Mouse (Mus musculus): Measurements from ENCODE around the gene Tnks2. TPM values are rescaled to one million over a fixed set of nuclear protein-coding genes. Genes with fewer than 3 reads are reported as not detected.

Tnks2 gene
- polyA plus RNA-seq, 1 experiment from 2014 or later: 19.0 TPM

DNA sequence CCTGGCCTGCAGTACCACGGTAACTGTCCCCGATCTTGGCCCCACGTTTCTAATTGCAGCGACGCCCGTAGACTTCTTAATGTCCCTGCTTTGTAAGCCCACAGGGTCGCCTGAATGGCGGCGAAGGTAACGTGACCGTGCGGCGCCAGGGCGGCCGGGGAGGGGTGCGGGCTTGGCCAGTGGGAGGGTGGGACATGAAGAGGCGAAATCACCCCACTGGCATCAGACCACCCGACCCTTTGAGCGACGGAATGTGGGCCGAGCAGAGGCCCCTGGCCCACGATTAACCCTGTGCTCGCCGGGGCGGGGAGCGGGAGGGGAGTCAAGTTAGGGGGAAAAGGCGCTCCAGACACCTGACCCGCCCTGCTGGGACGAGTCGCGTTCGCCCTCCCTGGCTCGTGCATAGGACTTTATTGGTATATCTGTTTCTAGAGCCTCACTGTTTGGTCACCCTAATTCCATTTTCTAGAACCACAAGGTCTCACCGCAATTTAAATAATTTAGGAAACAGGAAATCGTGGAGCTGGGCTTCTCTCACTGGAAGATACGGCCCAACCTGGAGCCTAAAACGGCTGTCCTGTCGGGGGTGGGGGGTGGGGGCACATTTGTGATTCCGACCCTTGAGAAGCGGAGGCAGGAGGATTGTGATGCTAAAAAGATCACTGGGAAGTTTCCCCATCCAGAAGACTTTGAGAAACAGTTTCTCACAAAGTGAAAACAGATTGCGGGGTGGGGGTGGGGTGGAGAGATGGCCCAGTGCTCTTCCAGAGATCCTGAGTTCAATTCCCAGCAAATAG is 70.4 kb downstream of the Tnks2 start:
- H3K4me3 ChIP-seq (ENCODE audit: low read length): peak overlapping the region; percentile 41
- no peaks in the 10 kb centered on the region for H3K27me3 ChIP-seq (replicated peaks; ENCODE audit: control insufficient read depth, insufficient read depth, low read length)
- H3K4me1 ChIP-seq (ENCODE audit: control insufficient read depth, insufficient read depth, low read depth, low read length): peaks cover 6% of the 10 kb centered on the region
- H3K9me3 ChIP-seq (ENCODE audit: control insufficient read depth, low read length): no peaks in the 10 kb centered on the region
- ATAC-seq: peak; percentile 93
- H3K36me3 ChIP-seq (ENCODE audit: control insufficient read depth, insufficient read depth, low read length): no peaks in the 10 kb centered on the region
- 2% methylated on average over 40 of the region's 41 CpGs for WGBS
- H3K4me2 ChIP-seq (ENCODE audit: low read length): peak overlapping the region; percentile 60
- H3K27ac ChIP-seq (ENCODE audit: low read depth, low read length): peak overlapping the region; percentile 55
- H3K9ac ChIP-seq (ENCODE audit: low read depth, low read length): peak overlapping the region; percentile 66

- Histone ChIP-seq H3K36me3 (ENCODE audit: control insufficient read depth, insufficient read depth, low read length) (no peaks in the 10 kb centered on the region), H3K27me3 (replicated peaks; ENCODE audit: control insufficient read depth, insufficient read depth, low read length) (peaks cover 2% of the 10 kb centered on the region), H3K27ac (ENCODE audit: low read depth, low read length) (no peak overlapping the region), H3K9me3 (ENCODE audit: control insufficient read depth, low read length) (no peaks in the 10 kb centered on the region), H3K4me1 (ENCODE audit: control insufficient read depth, insufficient read depth, low read depth, low read length) (no peaks in the 10 kb centered on the region; the same call in 1 of the 2 replicates), H3K9ac (ENCODE audit: low read depth, low read length) (no peak overlapping the region), H3K4me3 (ENCODE audit: low read length) (no peak overlapping the region), H3K4me2 (ENCODE audit: low read length) (no peak overlapping the region)
- 84% methylated on average over 3 of the region's 3 CpGs for WGBS
- no peak for ATAC-seq
These were observed 75.1 kb downstream of the Tnks2 start for GRCm38 (mm10) chr19:36909150-36909549.

DNA sequence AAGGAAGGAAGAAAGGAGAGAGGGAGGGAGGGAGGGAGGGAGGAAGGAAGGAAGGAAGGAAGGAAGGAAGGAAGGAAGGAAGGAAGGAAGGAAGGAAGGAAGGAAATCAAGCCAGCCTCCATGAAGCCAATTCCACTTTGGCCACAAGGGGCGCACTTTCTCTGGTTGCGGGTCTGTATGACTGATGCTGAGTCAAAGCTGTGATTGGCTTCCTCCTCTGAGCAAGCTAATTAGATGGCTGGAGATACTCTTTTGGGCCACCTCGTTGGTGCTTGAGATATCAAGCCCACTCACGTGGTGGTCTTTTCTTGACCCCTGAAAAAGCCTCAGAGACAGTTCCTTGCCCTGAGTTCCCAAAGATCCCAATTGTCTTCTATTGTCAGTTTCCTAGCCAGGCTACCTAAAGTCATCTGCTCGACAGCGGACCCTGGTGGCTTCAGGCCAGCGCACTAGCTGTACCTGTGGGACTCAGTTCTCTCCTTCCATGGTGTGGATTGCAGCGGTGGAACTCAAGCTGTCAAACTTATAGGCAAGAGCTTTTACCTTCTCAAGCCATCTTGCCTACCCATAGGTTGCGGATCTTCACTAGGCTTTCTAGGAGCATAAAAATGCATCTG is 75.8 kb downstream of the Tnks2 start:
- no peak overlapping the region for H3K4me3 ChIP-seq (ENCODE audit: low read length)
- no peak for ATAC-seq
- no peaks in the 10 kb centered on the region for H3K4me1 ChIP-seq (ENCODE audit: control insufficient read depth, insufficient read depth, low read depth, low read length)
- no peaks in the 10 kb centered on the region for H3K9me3 ChIP-seq (ENCODE audit: control insufficient read depth, low read length)
- H3K36me3 ChIP-seq (ENCODE audit: control insufficient read depth, insufficient read depth, low read length): no peaks in the 10 kb centered on the region
- no peak overlapping the region for H3K9ac ChIP-seq (ENCODE audit: low read depth, low read length)
- H3K27ac ChIP-seq (ENCODE audit: low read depth, low read length): no peak overlapping the region
- H3K4me2 ChIP-seq (ENCODE audit: low read length): no peak overlapping the region
- peaks cover 2% of the 10 kb centered on the region for H3K27me3 ChIP-seq (replicated peaks; ENCODE audit: control insufficient read depth, insufficient read depth, low read length)
- WGBS: 20% methylated on average over 9 of the region's 9 CpGs

DNA sequence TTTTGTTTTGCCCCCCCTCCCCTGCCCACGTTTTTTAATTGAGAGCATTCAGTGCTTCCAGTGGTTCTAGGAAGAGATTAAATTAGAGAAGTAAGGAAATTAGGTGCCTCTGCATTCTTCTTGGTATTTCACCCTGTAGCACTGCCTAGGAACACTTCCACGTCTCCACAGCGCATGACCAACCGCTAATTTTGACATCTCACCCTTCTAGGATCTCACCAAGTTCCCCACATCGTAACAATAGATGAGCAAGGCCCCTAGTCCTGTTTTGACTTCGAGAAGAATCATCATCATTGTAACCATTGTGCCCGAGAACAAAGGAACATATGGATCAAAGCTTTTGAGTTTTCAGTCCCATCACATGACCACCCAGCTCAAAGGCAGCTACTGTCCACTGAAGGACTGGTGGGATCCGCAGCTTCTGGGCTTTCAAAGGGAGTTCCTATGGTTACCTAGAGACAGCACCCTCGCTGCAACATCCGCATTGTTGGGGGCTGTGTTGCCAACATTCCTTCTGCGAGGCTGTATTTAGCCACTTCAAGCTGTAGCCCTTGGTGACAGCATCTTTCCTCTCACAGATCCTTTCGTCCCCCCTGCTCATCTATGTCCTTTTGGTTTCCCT is 76.5 kb downstream of the Tnks2 start:
- no peaks in the 10 kb centered on the region for H3K4me1 ChIP-seq (ENCODE audit: control insufficient read depth, insufficient read depth, low read depth, low read length)
- no peak overlapping the region for H3K27ac ChIP-seq (ENCODE audit: low read depth, low read length)
- 7% methylated on average over 12 of the region's 12 CpGs for WGBS
- 0 out of 2 replicates have a peak overlapping the region, but pooled peaks have one; percentile 4 for H3K4me2 ChIP-seq (ENCODE audit: low read length)
- H3K9ac ChIP-seq (ENCODE audit: low read depth, low read length): no peak overlapping the region
- no peak overlapping the region for H3K4me3 ChIP-seq (ENCODE audit: low read length)
- H3K9me3 ChIP-seq (ENCODE audit: control insufficient read depth, low read length): no peaks in the 10 kb centered on the region
- peak; percentile 87 for ATAC-seq
- H3K36me3 ChIP-seq (ENCODE audit: control insufficient read depth, insufficient read depth, low read length): no peaks in the 10 kb centered on the region
- peaks cover 2% of the 10 kb centered on the region for H3K27me3 ChIP-seq (replicated peaks; ENCODE audit: control insufficient read depth, insufficient read depth, low read length)

DNA sequence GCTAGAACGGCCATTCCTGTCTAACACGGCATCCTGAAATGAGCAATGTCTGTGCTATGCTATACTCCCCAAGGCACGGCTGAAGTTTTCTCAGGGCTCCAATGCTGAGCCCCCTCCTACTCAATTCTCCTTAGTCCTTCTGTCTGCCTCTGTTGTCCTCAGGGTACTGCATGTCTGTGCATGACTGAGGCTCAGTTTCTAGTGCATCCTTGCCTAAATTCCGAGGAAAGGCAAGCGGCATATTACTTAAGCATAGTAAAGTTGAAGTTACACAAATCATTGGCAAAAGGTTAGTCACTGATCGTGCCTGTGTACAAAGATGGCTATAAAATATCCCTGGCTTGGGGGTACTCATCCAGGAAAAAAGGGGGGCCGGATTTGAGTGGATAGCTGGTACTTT is 79.0 kb downstream of the Tnks2 start:
- Histone ChIP-seq H3K27ac (ENCODE audit: low read depth, low read length) (no peak overlapping the region), H3K36me3 (ENCODE audit: control insufficient read depth, insufficient read depth, low read length) (no peaks in the 10 kb centered on the region), H3K27me3 (replicated peaks; ENCODE audit: control insufficient read depth, insufficient read depth, low read length) (peaks cover 2% of the 10 kb centered on the region), H3K9me3 (ENCODE audit: control insufficient read depth, low read length) (no peaks in the 10 kb centered on the region), H3K4me2 (ENCODE audit: low read length) (no peak overlapping the region), H3K4me3 (ENCODE audit: low read length) (no peak overlapping the region), H3K9ac (ENCODE audit: low read depth, low read length) (no peak overlapping the region), H3K4me1 (ENCODE audit: control insufficient read depth, insufficient read depth, low read depth, low read length) (peaks cover 2% of the 10 kb centered on the region)
- no peak for ATAC-seq
- 70% methylated on average over 7 of the region's 7 CpGs for WGBS

DNA sequence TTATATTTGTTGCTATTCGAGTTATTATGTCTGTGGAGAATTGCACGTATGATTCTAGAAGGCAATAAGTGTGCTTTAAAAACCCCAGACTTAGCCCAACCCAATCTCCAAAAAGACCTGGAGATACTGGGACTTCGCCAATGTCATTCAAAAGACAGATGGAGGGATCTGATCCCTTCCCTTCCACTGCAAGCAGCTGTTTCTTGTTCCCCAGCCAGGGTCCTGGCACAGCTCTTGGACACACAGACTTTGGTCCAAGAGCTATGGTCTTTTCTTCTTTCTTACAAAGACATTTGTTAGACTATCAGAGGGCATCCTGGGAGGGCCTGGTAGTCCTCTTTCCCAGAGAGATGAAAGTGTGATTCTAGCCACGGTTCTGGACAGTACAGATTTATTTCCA is 82.2 kb downstream of the Tnks2 start:
- 74% methylated on average over 4 of the region's 4 CpGs for WGBS
- no peak for ATAC-seq
- H3K27ac ChIP-seq (ENCODE audit: low read depth, low read length): no peak overlapping the region
- no peaks in the 10 kb centered on the region for H3K36me3 ChIP-seq (ENCODE audit: control insufficient read depth, insufficient read depth, low read length)
- H3K9ac ChIP-seq (ENCODE audit: low read depth, low read length): no peak overlapping the region
- H3K9me3 ChIP-seq (ENCODE audit: control insufficient read depth, low read length): no peaks in the 10 kb centered on the region
- no peak overlapping the region for H3K4me3 ChIP-seq (ENCODE audit: low read length)
- H3K27me3 ChIP-seq (replicated peaks; ENCODE audit: control insufficient read depth, insufficient read depth, low read length): peaks cover 2% of the 10 kb centered on the region
- peaks cover 5% of the 10 kb centered on the region for H3K4me1 ChIP-seq (ENCODE audit: control insufficient read depth, insufficient read depth, low read depth, low read length)
- H3K4me2 ChIP-seq (ENCODE audit: low read length): no peak overlapping the region

DNA sequence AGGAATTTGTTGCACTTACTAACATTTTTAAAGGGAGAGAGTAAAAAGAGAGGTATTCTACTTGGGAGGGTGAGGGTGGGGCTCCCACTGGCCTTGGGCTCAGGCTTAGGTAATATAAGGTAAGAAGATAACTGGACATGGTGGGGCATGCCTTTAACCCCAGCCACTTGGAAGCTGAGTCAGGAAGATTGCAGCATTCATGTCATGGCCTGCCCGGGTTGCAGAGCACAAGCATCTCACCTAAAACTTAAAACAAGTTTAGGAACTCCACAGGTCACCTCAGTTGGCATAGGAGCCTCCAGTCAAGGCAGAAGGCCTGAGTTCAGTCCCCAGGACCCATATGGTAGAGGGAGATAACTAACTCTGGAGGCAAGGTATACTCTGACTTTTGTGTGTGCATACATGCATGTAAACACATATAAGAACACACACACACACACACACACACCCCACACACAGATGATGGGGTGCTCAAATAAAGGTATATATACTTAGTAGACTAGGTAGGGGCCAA is 82.9 kb downstream of the Tnks2 start:
- Histone ChIP-seq H3K4me2 (ENCODE audit: low read length) (peak overlapping the region; percentile 12; the same call in 1 of the 2 replicates), H3K4me1 (ENCODE audit: control insufficient read depth, insufficient read depth, low read depth, low read length) (peaks cover 5% of the 10 kb centered on the region), H3K27ac (ENCODE audit: low read depth, low read length) (0 out of 2 replicates have a peak overlapping the region, but pooled peaks have one; percentile 17), H3K36me3 (ENCODE audit: control insufficient read depth, insufficient read depth, low read length) (no peaks in the 10 kb centered on the region), H3K9ac (ENCODE audit: low read depth, low read length) (no peak overlapping the region), H3K27me3 (replicated peaks; ENCODE audit: control insufficient read depth, insufficient read depth, low read length) (peaks cover 2% of the 10 kb centered on the region), H3K4me3 (ENCODE audit: low read length) (no peak overlapping the region), H3K9me3 (ENCODE audit: control insufficient read depth, low read length) (no peaks in the 10 kb centered on the region)
- no peak for ATAC-seq
- 79% methylated on average over 1 of the region's 1 CpGs for WGBS

- under 1% methylated on average over 71 of the region's 85 CpGs for WGBS
- Histone ChIP-seq H3K4me2 (ENCODE audit: low read length) (peak overlapping the region; percentile 77), H3K27me3 (replicated peaks; ENCODE audit: control insufficient read depth, insufficient read depth, low read length) (no peaks in the 10 kb centered on the region), H3K9me3 (ENCODE audit: control insufficient read depth, low read length) (no peaks in the 10 kb centered on the region), H3K9ac (ENCODE audit: low read depth, low read length) (peak overlapping the region; percentile 92), H3K36me3 (ENCODE audit: control insufficient read depth, insufficient read depth, low read length) (no peaks in the 10 kb centered on the region), H3K4me1 (ENCODE audit: control insufficient read depth, insufficient read depth, low read depth, low read length) (peaks cover 5% of the 10 kb centered on the region), H3K27ac (ENCODE audit: low read depth, low read length) (peak overlapping the region; percentile 94), H3K4me3 (ENCODE audit: low read length) (peak overlapping the region; percentile 88)
- ATAC-seq: peak; percentile 92
These were observed 84.6 kb downstream of the Tnks2 start for GRCm38 (mm10) chr19:36918441-36919301.

Data from hindbrain, embryonic 16.5 days (tissue).